Mouse (Mus musculus): Measurements from ENCODE around the gene Siae. TPM values are rescaled to one million over a fixed set of nuclear protein-coding genes. Genes with fewer than 3 reads are reported as not detected.

The Siae gene
- polyA plus RNA-seq, 1 experiment from 2014 or later = 7.0 TPM

GRCm38 (mm10) chr9:37687941-37688303 lies 132.4 kb downstream of the Siae start:
- H3K36me3 ChIP-seq = no peaks in the 10 kb centered on the region
- H3K4me3 ChIP-seq = no peak overlapping the region
- no peaks in the 10 kb centered on the region for H3K27me3 ChIP-seq (ENCODE audit: low read depth, poor library complexity, severe bottlenecking)
- 0 out of 2 replicates have a peak, but pooled peaks cover 4% of the 10 kb centered on the region for H3K4me1 ChIP-seq
- no peak for DNase-seq (ENCODE audit: low spot score)
- 53% methylated on average over 3 of the region's 3 CpGs for WGBS
- H3K9me3 ChIP-seq (replicated peaks) = no peaks in the 10 kb centered on the region
- no peak overlapping the region for H3K27ac ChIP-seq (replicated peaks)

- H3K4me1 ChIP-seq = 0 out of 2 replicates have a peak, but pooled peaks cover 4% of the 10 kb centered on the region
- no peak overlapping the region for H3K27ac ChIP-seq (replicated peaks)
- no peaks in the 10 kb centered on the region for H3K9me3 ChIP-seq (replicated peaks)
- H3K27me3 ChIP-seq (ENCODE audit: low read depth, poor library complexity, severe bottlenecking) = no peaks in the 10 kb centered on the region
- 33% methylated on average over 5 of the region's 5 CpGs for WGBS
- H3K4me3 ChIP-seq = no peak overlapping the region
- H3K36me3 ChIP-seq = no peaks in the 10 kb centered on the region
- no peak for DNase-seq (ENCODE audit: low spot score)
Measured at GRCm38 (mm10) chr9:37689970-37690686, 134.6 kb downstream of the Siae start.

Other genes starting within 250 kb of the Siae start
- 11.7 and 13.1 TPM in 2 replicates for gene Ccdc15, start 207.3 kb upstream of the Siae start, polyA plus RNA-seq (2016; fragmentation: Nextera tagmentation; extraction: Ambion mirVana)
- gene Hepacam, start 188.3 kb upstream of the Siae start, polyA plus RNA-seq (2016; fragmentation: Nextera tagmentation; extraction: Ambion mirVana) = 0.04 and 0.05 TPM in 2 replicates
- gene Robo4, start 153.8 kb upstream of the Siae start, polyA plus RNA-seq (2016; fragmentation: Nextera tagmentation; extraction: Ambion mirVana) = 5.6 and 6.0 TPM in 2 replicates
- gene Robo3, start 122.5 kb upstream of the Siae start, polyA plus RNA-seq (2016; fragmentation: Nextera tagmentation; extraction: Ambion mirVana) = 13.1 and 36.6 TPM in 2 replicates
- gene Msantd2, start 66.4 kb upstream of the Siae start, polyA plus RNA-seq (2016; fragmentation: Nextera tagmentation; extraction: Ambion mirVana) = 33.0 and 33.6 TPM in 2 replicates
- gene Esam, start 27.6 kb upstream of the Siae start, polyA plus RNA-seq (2016; fragmentation: Nextera tagmentation; extraction: Ambion mirVana) = 28.6 and 31.5 TPM in 2 replicates
- gene Vsig2, start 16.4 kb upstream of the Siae start, polyA plus RNA-seq (2016; fragmentation: Nextera tagmentation; extraction: Ambion mirVana) = 0.39 and 0.66 TPM in 2 replicates
- 1.1 and 1.3 TPM in 2 replicates for gene Nrgn, start 2.8 kb upstream of the Siae start, polyA plus RNA-seq (2016; fragmentation: Nextera tagmentation; extraction: Ambion mirVana)
- gene Spa17, start 58.0 kb downstream of the Siae start, polyA plus RNA-seq (2016; fragmentation: Nextera tagmentation; extraction: Ambion mirVana) = 13.5 and 13.9 TPM in 2 replicates
- gene Tbrg1, start 101.6 kb downstream of the Siae start, polyA plus RNA-seq (2016; fragmentation: Nextera tagmentation; extraction: Ambion mirVana) = 133 and 142 TPM in 2 replicates
- 0.17 and 0.22 TPM in 2 replicates for gene Panx3, start 113.5 kb downstream of the Siae start, polyA plus RNA-seq (2016; fragmentation: Nextera tagmentation; extraction: Ambion mirVana)
- gene Olfr160, start 160.6 kb downstream of the Siae start, polyA plus RNA-seq (2016; fragmentation: Nextera tagmentation; extraction: Ambion mirVana) = not detected in 2 replicates
- gene Olfr874, start 189.4 kb downstream of the Siae start, polyA plus RNA-seq (2016; fragmentation: Nextera tagmentation; extraction: Ambion mirVana) = not detected in 2 replicates
- not detected in 2 replicates for gene Olfr875, start 216.2 kb downstream of the Siae start, polyA plus RNA-seq (2016; fragmentation: Nextera tagmentation; extraction: Ambion mirVana)
- gene Olfr876, start 247.3 kb downstream of the Siae start, polyA plus RNA-seq (2016; fragmentation: Nextera tagmentation; extraction: Ambion mirVana) = not detected in 2 replicates

Data from midbrain, embryonic 10.5 days (tissue).